ENCODE assay signal across 13 mouse cellular contexts in the genomic region with DNA sequence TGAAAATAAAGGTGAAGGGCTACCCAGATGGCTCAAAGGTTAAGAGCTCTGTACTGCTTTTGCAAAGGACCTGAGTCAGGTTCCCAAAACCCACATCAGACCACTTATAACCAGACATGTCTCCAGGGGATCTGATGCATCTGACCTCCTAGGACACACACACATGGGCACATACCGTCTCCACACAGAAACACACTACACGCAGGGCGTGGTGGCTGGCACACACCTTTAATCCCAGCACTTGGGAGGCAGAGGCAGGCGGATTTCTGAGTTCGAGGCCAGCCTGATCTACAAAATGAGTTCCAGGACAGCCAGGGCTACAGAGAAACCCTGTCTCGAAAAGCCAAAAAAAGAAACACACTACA. TPM values are rescaled to one million over a fixed set of nuclear protein-coding genes. Genes with fewer than 3 reads are reported as not detected.
"Had no signal": no experiment of that assay in that cellular context is flagged by ENCODE, and none has a peak within 500 bp of the region (broad histone marks: within the 10 kb centered on the region; RNA-seq: fewer than 3 reads in every experiment).

No protein-coding gene starts in this region.

RNA-seq across cellular contexts. Expression of a gene that starts 52.4 kb away (rescaled TPM):
- total RNA-seq: megakaryocyte, adult 5-6 weeks; neutrophil, adult 5-6 weeks had no signal

RNA-seq across cellular contexts. Expression of a gene that starts 52.9 kb away (rescaled TPM):
- total RNA-seq: layer of hippocampus, adult 8-10 months; layer of hippocampus, postnatal 14 days; left cerebral cortex, adult 18-20 months; left cerebral cortex, postnatal 10 days; left cerebral cortex, postnatal 4 days had no signal
- polyA plus RNA-seq: limb, embryonic 14.5 days; liver, embryonic 11.5 days; liver, embryonic 15.5 days; midbrain, embryonic 14.5 days; myocyte; neural tube, embryonic 12.5 days had no signal
